Mouse (Mus musculus) stomach, embryonic 14.5 days (tissue): ENCODE data around the gene Nipsnap1. TPM values are rescaled to one million over a fixed set of nuclear protein-coding genes. Genes with fewer than 3 reads are reported as not detected.

ENCODE experiments used
- ATAC-seq: fragments of 200-750 bp; cut with Nextera tagmentation; 2 replicates; pipeline ENCODE4 v1.8.0; 2017; ENCODE audit warnings: low read depth, moderate TSS enrichment; ENCODE audit not compliant: insufficient number of reproducible peaks, insufficient read depth, low FRiP score
- H3K27ac ChIP-seq: fragments of 300-500 bp; sonication (generic); 2 replicates; pipeline ENCODE4 v1.5.1; 2014; ENCODE audit warnings: mild to moderate bottlenecking, low read length, moderate library complexity, mixed read lengths
- H3K27me3 ChIP-seq: fragments of 300-500 bp; sonication (generic); 2 replicates; pipeline ENCODE4 v1.6.1; 2014; ENCODE audit warnings: low read length, control low read depth, mixed read lengths; ENCODE audit not compliant: control insufficient read depth, insufficient read depth
- H3K36me3 ChIP-seq: fragments of 300-500 bp; sonication (generic); 2 replicates; pipeline ENCODE4 v1.6.1; 2014; ENCODE audit warnings: mild to moderate bottlenecking, control low read depth, low read length, moderate library complexity, mixed read lengths; ENCODE audit not compliant: control insufficient read depth, insufficient read depth
- H3K4me1 ChIP-seq: fragments of 300-500 bp; sonication (generic); 2 replicates; pipeline ENCODE4 v1.6.1; 2014; ENCODE audit warnings: low read length, control low read depth, mixed read lengths; ENCODE audit not compliant: control insufficient read depth, insufficient read depth
- H3K4me2 ChIP-seq: fragments of 300-500 bp; sonication (generic); replicated peaks from 2 replicates; pipeline ENCODE4 v1.6.1; 2014; ENCODE audit warnings: low read depth, low read length, control low read depth
- H3K4me3 ChIP-seq: fragments of 300-500 bp; sonication (generic); 2 replicates; pipeline ENCODE4 v1.5.1; 2014; ENCODE audit warnings: low read depth, low read length, control low read depth
- H3K9ac ChIP-seq: fragments of 300-500 bp; sonication (generic); replicated peaks from 2 replicates; pipeline ENCODE4 v1.6.1; 2014; ENCODE audit warnings: low read depth, mild to moderate bottlenecking, control low read depth, low read length, moderate library complexity, mixed read lengths
- H3K9me3 ChIP-seq: fragments of 300-500 bp; sonication (generic); 2 replicates; pipeline ENCODE4 v1.6.1; 2016; ENCODE audit warnings: low read depth, low read length, control low read depth; ENCODE audit not compliant: control insufficient read depth
- WGBS: fragments of 180-500 bp; shearing (Covaris S2); extraction: QIAGEN DNeasy Blood & Tissue Kit; methylation state at CpG from one replicate; pipeline ENCODE4 v1.1.7; 2014; 5-methylcytosine and 5-hydroxymethylcytosine counted together
- polyA plus RNA-seq: library from polyadenylated mRNA; unstranded; fragments of >200 nt; fragmentation: Nextera tagmentation; extraction: Ambion mirVana; gene quantifications from 2 replicates; pipeline ENCODE4 v1.2.1, GENCODE M21; 2014

Gene Nipsnap1
- polyA plus RNA-seq: 58.0 and 62.4 TPM in 2 replicates

- under 1% methylated on average over 30 of the region's 30 CpGs for WGBS
- H3K27me3 ChIP-seq: no peaks in the 10 kb centered on the region
These were observed at the start of gene Nipsnap1 for GRCm38 (mm10) chr11:4873755-4874475. Nipsnap1 (plus strand) TSS chr11:4873951.

DNA sequence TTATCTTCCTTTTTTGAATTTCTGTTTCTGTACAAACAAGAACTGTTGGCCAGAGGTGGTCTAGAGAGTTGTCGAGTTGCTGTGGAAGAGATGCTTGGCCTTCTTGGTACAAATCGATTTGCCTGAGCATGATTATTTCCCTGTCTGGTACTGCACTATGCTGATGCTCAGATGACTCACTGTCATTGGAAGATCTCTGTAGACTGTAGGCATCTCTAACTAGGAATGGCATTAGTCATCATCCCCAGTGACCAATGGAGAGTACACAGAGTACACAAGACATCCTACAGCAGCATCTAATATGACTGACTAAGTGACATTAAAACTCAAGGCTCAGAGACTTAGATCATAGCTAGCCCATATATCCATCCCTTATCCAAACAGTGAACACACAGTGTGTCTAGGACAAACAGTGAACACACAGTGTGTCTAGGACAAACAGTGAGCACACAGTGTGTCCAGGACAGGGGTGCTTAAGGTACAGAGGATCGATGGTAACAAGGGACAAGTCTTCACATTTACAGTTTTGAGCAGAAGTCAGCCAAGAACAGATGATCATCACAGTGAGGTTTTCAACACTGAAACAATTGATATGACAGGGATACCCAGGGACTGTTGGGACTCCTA, 47.5 kb upstream of the Nipsnap1 start:
- H3K27me3 ChIP-seq: no peaks in the 10 kb centered on the region
- 97% methylated on average over 3 of the region's 3 CpGs for WGBS
- H3K9ac ChIP-seq: no peak overlapping the region
- no peak overlapping the region for H3K4me3 ChIP-seq
- no peaks in the 10 kb centered on the region for H3K9me3 ChIP-seq
- H3K4me2 ChIP-seq: no peak overlapping the region
- H3K36me3 ChIP-seq: no peaks in the 10 kb centered on the region
- no peak overlapping the region for H3K27ac ChIP-seq
- ATAC-seq: no peak
- H3K4me1 ChIP-seq: 0 out of 2 replicates have a peak, but pooled peaks cover 4% of the 10 kb centered on the region

More at GRCm38 (mm10) chr11:4873755-4874475, at the start of gene Nipsnap1:
- no peaks in the 10 kb centered on the region for H3K9me3 ChIP-seq
- no peaks in the 10 kb centered on the region for H3K36me3 ChIP-seq
- H3K4me1 ChIP-seq: peaks cover 8% of the 10 kb centered on the region
- peak within 1 kb of the TSS; percentile 53 for H3K9ac ChIP-seq
- peak within 1 kb of the TSS; percentile 62 for H3K4me3 ChIP-seq
- peak within 1 kb of the TSS; percentile 66 for H3K4me2 ChIP-seq
- ATAC-seq: peak; percentile 92
- H3K27ac ChIP-seq: 0 out of 2 replicates have a peak within 1 kb of the TSS, but pooled peaks have one; percentile 33

GRCm38 (mm10) chr11:4827340-4827739, 46.4 kb upstream of the Nipsnap1 start:
- no peaks in the 10 kb centered on the region for H3K27me3 ChIP-seq
- no peak overlapping the region for H3K9ac ChIP-seq
- 0 out of 2 replicates have a peak, but pooled peaks cover 4% of the 10 kb centered on the region for H3K4me1 ChIP-seq
- ATAC-seq: no peak
- no peak overlapping the region for H3K4me2 ChIP-seq
- H3K9me3 ChIP-seq: no peaks in the 10 kb centered on the region
- no peak overlapping the region for H3K27ac ChIP-seq
- H3K36me3 ChIP-seq: no peaks in the 10 kb centered on the region
- H3K4me3 ChIP-seq: no peak overlapping the region

GRCm38 (mm10) chr11:4827916-4828315, 45.8 kb upstream of the Nipsnap1 start:
- Histone ChIP-seq H3K4me1 (0 out of 2 replicates have a peak, but pooled peaks cover 4% of the 10 kb centered on the region), H3K9me3 (no peaks in the 10 kb centered on the region), H3K9ac (no peak overlapping the region), H3K4me3 (no peak overlapping the region), H3K27ac (no peak overlapping the region), H3K36me3 (no peaks in the 10 kb centered on the region), H3K4me2 (no peak overlapping the region), H3K27me3 (no peaks in the 10 kb centered on the region)
- WGBS: 43% methylated on average over 2 of the region's 2 CpGs
- ATAC-seq: no peak

GRCm38 (mm10) chr11:4831066-4831465, 42.7 kb upstream of the Nipsnap1 start:
- no peaks in the 10 kb centered on the region for H3K36me3 ChIP-seq
- H3K4me3 ChIP-seq: no peak overlapping the region
- H3K27me3 ChIP-seq: no peaks in the 10 kb centered on the region
- no peak overlapping the region for H3K27ac ChIP-seq
- 0 out of 2 replicates have a peak, but pooled peaks cover 4% of the 10 kb centered on the region for H3K4me1 ChIP-seq
- H3K9me3 ChIP-seq: no peaks in the 10 kb centered on the region
- H3K4me2 ChIP-seq: no peak overlapping the region
- no peak for ATAC-seq
- H3K9ac ChIP-seq: no peak overlapping the region

GRCm38 (mm10) chr11:4833295-4833939, 40.3 kb upstream of the Nipsnap1 start:
- Histone ChIP-seq H3K4me3 (no peak overlapping the region), H3K4me2 (no peak overlapping the region), H3K36me3 (no peaks in the 10 kb centered on the region), H3K4me1 (0 out of 2 replicates have a peak, but pooled peaks cover 4% of the 10 kb centered on the region), H3K27ac (no peak overlapping the region), H3K9ac (no peak overlapping the region), H3K27me3 (no peaks in the 10 kb centered on the region), H3K9me3 (no peaks in the 10 kb centered on the region)
- ATAC-seq: no peak
- WGBS: 67% methylated on average over 3 of the region's 3 CpGs

DNA sequence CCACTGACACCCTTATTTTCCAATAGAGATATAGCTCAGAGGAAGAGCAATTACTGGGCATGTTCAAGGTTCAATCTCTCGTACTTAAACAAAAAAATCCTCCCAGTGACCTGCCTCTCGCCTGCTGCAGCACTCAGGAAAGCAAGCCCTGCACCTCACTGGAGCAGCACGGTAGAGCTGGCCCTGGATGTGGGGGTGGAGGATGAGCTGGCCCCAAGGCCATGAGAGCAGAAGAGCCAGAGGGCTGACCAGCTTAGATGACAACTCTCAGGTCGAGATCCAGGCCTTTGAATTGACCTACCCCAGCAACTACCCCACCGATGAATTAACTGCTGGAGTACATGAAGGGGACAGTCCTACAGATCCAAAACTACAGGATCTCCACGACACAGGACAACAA, 38.3 kb upstream of the Nipsnap1 start:
- no peaks in the 10 kb centered on the region for H3K9me3 ChIP-seq
- ATAC-seq: no peak
- H3K36me3 ChIP-seq: no peaks in the 10 kb centered on the region
- H3K27me3 ChIP-seq: no peaks in the 10 kb centered on the region
- H3K4me1 ChIP-seq: no peaks in the 10 kb centered on the region
- H3K9ac ChIP-seq: no peak overlapping the region
- no peak overlapping the region for H3K4me2 ChIP-seq
- no peak overlapping the region for H3K4me3 ChIP-seq
- H3K27ac ChIP-seq: no peak overlapping the region
- 77% methylated on average over 6 of the region's 6 CpGs for WGBS

GRCm38 (mm10) chr11:4836755-4837154, 37.0 kb upstream of the Nipsnap1 start:
- Histone ChIP-seq H3K27ac (no peak overlapping the region), H3K4me3 (no peak overlapping the region), H3K4me1 (no peaks in the 10 kb centered on the region), H3K9ac (no peak overlapping the region), H3K4me2 (no peak overlapping the region), H3K36me3 (no peaks in the 10 kb centered on the region), H3K27me3 (no peaks in the 10 kb centered on the region), H3K9me3 (no peaks in the 10 kb centered on the region)
- no peak for ATAC-seq
- WGBS: 67% methylated on average over 6 of the region's 6 CpGs
